Mouse (Mus musculus) myocyte (in vitro differentiated cells): ENCODE data around the gene Sh3bp4. TPM values are rescaled to one million over a fixed set of nuclear protein-coding genes. Genes with fewer than 3 reads are reported as not detected.

Experiments
- H3K27me3 ChIP-seq: one replicate; pipeline ENCODE4 v1.6.1; 2011; ENCODE audit not compliant: control insufficient read depth, insufficient read depth, insufficient read length
- H3K36me3 ChIP-seq: one replicate; pipeline ENCODE4 v1.6.1; 2011; ENCODE audit not compliant: control insufficient read depth, insufficient read depth
- H3K4me2 ChIP-seq: one replicate; pipeline ENCODE4 v1.6.1; 2011; ENCODE audit warnings: low read depth, control low read depth
- H3K4me3 ChIP-seq: one replicate; pipeline ENCODE4 v1.5.1; 2011; ENCODE audit warnings: mild to moderate bottlenecking, control low read depth, moderate library complexity
- H3K79me2 ChIP-seq: one replicate; pipeline ENCODE4 v1.6.1; 2011; ENCODE audit not compliant: control insufficient read depth, insufficient read depth
- H3ac ChIP-seq: one replicate; pipeline ENCODE4 v1.6.1; 2011; ENCODE audit not compliant: control insufficient read depth, insufficient read length
- CEBPB ChIP-seq: IDR thresholded peaks from 2 replicates; pipeline ENCODE4 v1.6.1; 2011; ENCODE audit warnings: mild to moderate bottlenecking, moderate library complexity; ENCODE audit not compliant: poor library complexity, insufficient read depth, severe bottlenecking
- E2F4 ChIP-seq: IDR thresholded peaks from one replicate; pipeline ENCODE4 v1.6.1; 2011; ENCODE audit warnings: mild to moderate bottlenecking, control low read depth, moderate library complexity; ENCODE audit not compliant: insufficient read depth
- MAX ChIP-seq: IDR thresholded peaks from one replicate; pipeline ENCODE4 v1.6.1; 2011; ENCODE audit warnings: low read depth, mild to moderate bottlenecking, control low read depth
- MYOD1 ChIP-seq, 3 experiments: IDR thresholded peaks; one replicate each; pipeline ENCODE4 v1.6.1; 2011; ENCODE audit warnings: control low read depth in 2 of 3, low read depth in 2 of 3, mild to moderate bottlenecking in 2 of 3, moderate library complexity in 1 of 3; ENCODE audit not compliant: insufficient read length in 2 of 3, control insufficient read depth in 1 of 3
- MYOG ChIP-seq, 3 experiments: IDR thresholded peaks; one replicate each; pipeline ENCODE4 v1.6.1; 2011; ENCODE audit warnings: control low read depth in 2 of 3, low read depth in 2 of 3, mild to moderate bottlenecking in 2 of 3; ENCODE audit not compliant: insufficient read length in 2 of 3, control insufficient read depth in 1 of 3, insufficient read depth in 1 of 3
- POLR2A ChIP-seq: IDR thresholded peaks from one replicate; pipeline ENCODE4 v1.6.1; 2011; ENCODE audit warnings: low read depth, mild to moderate bottlenecking, control low read depth, moderate library complexity; ENCODE audit not compliant: insufficient read length
- POLR2AphosphoS2 ChIP-seq: IDR thresholded peaks from one replicate; pipeline ENCODE4 v1.6.1; 2011; ENCODE audit warnings: low read depth, control low read depth; ENCODE audit not compliant: insufficient read length
- REST ChIP-seq: IDR thresholded peaks from one replicate; pipeline ENCODE4 v1.6.1; 2011; ENCODE audit warnings: mild to moderate bottlenecking, control low read depth, moderate library complexity; ENCODE audit not compliant: insufficient read depth, insufficient read length
- SRF ChIP-seq: IDR thresholded peaks from one replicate; pipeline ENCODE4 v1.6.1; 2011; ENCODE audit warnings: low read depth; ENCODE audit not compliant: control insufficient read depth, insufficient read length
- TCF12 ChIP-seq: IDR thresholded peaks from one replicate; pipeline ENCODE4 v1.6.1; 2011; ENCODE audit warnings: mild to moderate bottlenecking, control low read depth; ENCODE audit not compliant: poor library complexity, insufficient read depth, severe bottlenecking
- TCF3 ChIP-seq: IDR thresholded peaks from one replicate; pipeline ENCODE4 v1.6.1; 2011; ENCODE audit warnings: low read depth, control low read depth; ENCODE audit not compliant: insufficient read length
- USF1 ChIP-seq: IDR thresholded peaks from one replicate; pipeline ENCODE4 v1.6.1; 2011; ENCODE audit warnings: low read depth, mild to moderate bottlenecking, control low read depth, moderate library complexity
- polyA plus RNA-seq: library from polyadenylated mRNA; unstranded; fragments of >200 nt; fragmentation: generic; extraction: Trizol; gene quantifications from one replicate; pipeline ENCODE4 v1.2.1, GENCODE M21; 2012; ENCODE audit warnings: missing spikeins

Gene Sh3bp4
- polyA plus RNA-seq, 1 experiment, result 23.2 TPM

DNA sequence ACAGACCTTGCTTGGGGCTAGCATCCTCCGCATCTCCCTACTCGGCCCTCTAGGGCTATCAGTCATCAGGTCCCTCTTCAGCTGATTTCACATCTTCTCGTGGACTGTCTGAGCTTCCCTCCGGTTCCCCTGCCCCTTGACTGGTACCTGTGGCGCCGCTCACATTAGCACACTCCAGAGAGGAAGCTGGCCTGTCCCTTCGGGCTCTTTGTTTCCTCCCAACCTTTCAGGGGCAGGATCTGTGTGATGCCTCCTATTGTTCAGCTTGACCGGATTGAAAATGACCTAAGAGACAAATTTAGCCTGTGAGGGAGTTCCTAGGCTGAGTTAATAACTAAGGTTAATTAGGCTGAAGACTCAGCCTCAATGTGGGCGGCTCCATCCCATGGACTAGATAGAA, 69.9 kb downstream of the Sh3bp4 start:
- H3K36me3 ChIP-seq, result peaks cover 21% of the 10 kb centered on the region
- no peak overlapping the region for H3K4me3 ChIP-seq
- no peak overlapping the region for H3ac ChIP-seq
- no peaks in the 10 kb centered on the region for H3K79me2 ChIP-seq
- no peak for TF ChIP-seq POLR2A
- no peak for TF ChIP-seq SRF
- no peak for TF ChIP-seq MYOD1 (IDR thresholded peaks at IDR 0.05; ENCODE audit: control insufficient read depth in 1 of 3, insufficient read length in 2 of 3, low read depth in 2 of 3)
- TF ChIP-seq E2F4, result no peak
- TF ChIP-seq TCF12, result no peak
- TF ChIP-seq REST, result no peak
- TF ChIP-seq POLR2AphosphoS2, result no peak
- TF ChIP-seq MAX, result no peak
- H3K27me3 ChIP-seq, result no peaks in the 10 kb centered on the region
- H3K4me2 ChIP-seq, result no peak overlapping the region

DNA sequence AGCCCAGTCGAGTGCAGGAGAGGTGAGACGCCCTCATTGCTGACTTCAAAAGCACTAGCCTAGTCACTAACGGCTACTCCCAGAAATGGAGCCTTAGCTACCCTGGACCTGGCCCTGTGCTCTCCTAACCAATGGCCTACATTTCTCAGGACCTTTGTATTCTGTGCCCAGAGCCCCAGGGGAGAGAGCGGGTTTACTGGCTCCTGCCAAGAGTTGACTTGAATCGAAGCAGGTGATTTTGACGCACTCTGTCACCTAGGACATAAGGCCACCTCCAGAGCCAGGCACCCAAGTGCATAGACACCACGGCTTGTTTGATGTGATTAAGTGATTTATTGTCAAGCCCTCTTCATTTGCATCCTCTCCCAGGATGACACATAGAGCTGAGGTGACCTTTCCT, 80.9 kb downstream of the Sh3bp4 start:
- TF ChIP-seq USF1 (no peak), MAX (no peak), SRF (no peak), TCF12 (no peak), POLR2A (no peak), MYOD1 (IDR thresholded peaks at IDR 0.05; ENCODE audit: control insufficient read depth in 1 of 3, insufficient read length in 2 of 3, low read depth in 2 of 3) (no peak), CEBPB (no peak), POLR2AphosphoS2 (no peak), TCF3 (no peak), MYOG (IDR thresholded peaks at IDR 0.05; ENCODE audit: control insufficient read depth in 1 of 3, insufficient read depth in 1 of 3, insufficient read length in 2 of 3, low read depth in 2 of 3) (no peak)
- no peak overlapping the region for H3K4me3 ChIP-seq
- H3K36me3 ChIP-seq, result peaks cover 24% of the 10 kb centered on the region

GRCm38 (mm10) chr1:89152576-89152975, 82.4 kb downstream of the Sh3bp4 start:
- no peaks in the 10 kb centered on the region for H3K27me3 ChIP-seq
- H3K4me2 ChIP-seq, result no peak overlapping the region
- H3K79me2 ChIP-seq, result peaks cover 7% of the 10 kb centered on the region
- peaks cover 21% of the 10 kb centered on the region for H3K36me3 ChIP-seq
- TF ChIP-seq POLR2A, result no peak
- TF ChIP-seq MYOD1 (IDR thresholded peaks at IDR 0.05; ENCODE audit: control insufficient read depth in 1 of 3, insufficient read length in 2 of 3, low read depth in 2 of 3), result no peak
- TF ChIP-seq SRF, result no peak
- no peak for TF ChIP-seq POLR2AphosphoS2
- TF ChIP-seq MYOG (IDR thresholded peaks at IDR 0.05; ENCODE audit: control insufficient read depth in 1 of 3, insufficient read depth in 1 of 3, insufficient read length in 2 of 3, low read depth in 2 of 3), result no peak
- no peak for TF ChIP-seq TCF12
- no peak for TF ChIP-seq E2F4
- TF ChIP-seq USF1, result no peak
- no peak for TF ChIP-seq MAX
- H3ac ChIP-seq, result no peak overlapping the region
- no peak overlapping the region for H3K4me3 ChIP-seq

More for the DNA sequence above, 80.9 kb downstream of the Sh3bp4 start:
- H3K79me2 ChIP-seq, result peaks cover 17% of the 10 kb centered on the region
- H3ac ChIP-seq, result no peak overlapping the region
- H3K27me3 ChIP-seq, result no peaks in the 10 kb centered on the region
- no peak overlapping the region for H3K4me2 ChIP-seq

DNA sequence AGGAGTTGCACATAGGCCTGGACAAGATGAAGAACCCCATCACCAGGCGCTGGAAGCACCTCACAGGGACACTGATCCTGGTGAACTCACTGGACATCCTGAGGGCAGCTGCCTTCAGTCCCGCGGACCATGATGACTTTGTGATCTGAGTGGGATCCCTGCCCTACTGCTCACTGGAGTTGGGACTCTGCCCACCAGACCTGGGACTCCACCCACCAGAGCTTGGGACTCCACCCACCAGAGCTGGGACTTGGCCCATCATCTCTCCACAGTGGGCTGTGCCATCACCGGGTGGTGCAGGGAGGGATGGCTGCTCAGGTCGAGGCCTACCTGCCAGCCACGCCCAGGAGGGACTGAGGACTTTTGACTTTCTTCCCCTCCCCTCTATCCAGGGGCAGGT, 83.0 kb downstream of the Sh3bp4 start:
- no peak overlapping the region for H3ac ChIP-seq
- no peak for TF ChIP-seq MYOG (IDR thresholded peaks at IDR 0.05; ENCODE audit: control insufficient read depth in 1 of 3, insufficient read depth in 1 of 3, insufficient read length in 2 of 3, low read depth in 2 of 3)
- no peak for TF ChIP-seq POLR2AphosphoS2
- no peak for TF ChIP-seq MAX
- no peak for TF ChIP-seq USF1
- no peak for TF ChIP-seq TCF12
- no peak for TF ChIP-seq SRF
- no peak for TF ChIP-seq TCF3
- TF ChIP-seq REST, result no peak
- no peak for TF ChIP-seq MYOD1 (IDR thresholded peaks at IDR 0.05; ENCODE audit: control insufficient read depth in 1 of 3, insufficient read length in 2 of 3, low read depth in 2 of 3)
- no peak for TF ChIP-seq CEBPB
- TF ChIP-seq E2F4, result no peak
- no peak for TF ChIP-seq POLR2A
- H3K27me3 ChIP-seq, result no peaks in the 10 kb centered on the region
- no peak overlapping the region for H3K4me3 ChIP-seq
- peaks cover 7% of the 10 kb centered on the region for H3K79me2 ChIP-seq
- no peak overlapping the region for H3K4me2 ChIP-seq
- peaks cover 21% of the 10 kb centered on the region for H3K36me3 ChIP-seq

DNA sequence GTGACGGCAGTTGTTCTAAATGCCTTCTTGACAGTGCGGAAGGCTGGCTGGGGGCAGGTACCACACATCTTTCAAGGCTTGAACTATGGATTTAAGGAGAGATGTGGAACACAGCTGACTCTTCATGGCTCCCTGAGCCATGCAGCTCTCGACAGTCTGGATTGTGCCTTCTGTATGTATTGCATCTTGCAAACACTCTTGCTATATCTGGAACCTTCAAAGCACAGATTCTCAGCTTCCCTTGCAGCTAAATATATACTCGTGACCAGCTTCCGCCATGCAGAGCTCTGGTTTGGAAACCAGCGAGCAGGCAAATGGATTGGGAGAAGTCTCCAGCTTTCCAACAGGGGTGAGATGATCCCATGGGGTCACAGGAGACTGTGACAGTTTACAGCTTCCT, 93.3 kb downstream of the Sh3bp4 start:
- Histone ChIP-seq H3K79me2 (no peaks in the 10 kb centered on the region), H3K4me3 (no peak overlapping the region)
- no peak for TF ChIP-seq TCF12
- TF ChIP-seq POLR2AphosphoS2, result no peak
- no peak for TF ChIP-seq TCF3
- TF ChIP-seq CEBPB, result no peak
- no peak for TF ChIP-seq MYOG (IDR thresholded peaks at IDR 0.05; ENCODE audit: control insufficient read depth in 1 of 3, insufficient read depth in 1 of 3, insufficient read length in 2 of 3, low read depth in 2 of 3)
- TF ChIP-seq MYOD1 (IDR thresholded peaks at IDR 0.05; ENCODE audit: control insufficient read depth in 1 of 3, insufficient read length in 2 of 3, low read depth in 2 of 3), result no peak
- TF ChIP-seq E2F4, result no peak
- no peak for TF ChIP-seq POLR2A
- TF ChIP-seq REST, result no peak
- no peak for TF ChIP-seq SRF
- no peak for TF ChIP-seq MAX
- TF ChIP-seq USF1, result no peak

More for the DNA sequence above, 93.3 kb downstream of the Sh3bp4 start:
- H3K4me2 ChIP-seq, result no peak overlapping the region
- H3ac ChIP-seq, result no peak overlapping the region
- no peaks in the 10 kb centered on the region for H3K36me3 ChIP-seq
- no peaks in the 10 kb centered on the region for H3K27me3 ChIP-seq
